Mouse (Mus musculus): ENCODE results near the gene Mamdc2.
"Not testable (repeated sequence)": the region's sequence is repeated elsewhere in the genome, so short reads cannot be mapped to it uniquely, and the experiment has no call there.

GRCm38 (mm10) chr19:23482571-23482970 lies 34.3 kb upstream of the Mamdc2 start:
- not testable (repeated sequence) for TF ChIP-seq CTCF (IDR thresholded peaks at IDR 0.05; ENCODE audit: control insufficient read depth, insufficient read depth, insufficient replicate concordance, low read depth, low read length); POLR2A (IDR thresholded peaks at IDR 0.05; ENCODE audit: control insufficient read depth, low read depth, low read length)
